Mouse (Mus musculus) gastrocnemius, adult 2 months (tissue): ENCODE results near the gene Pask. TPM values are rescaled to one million over a fixed set of nuclear protein-coding genes. Genes with fewer than 3 reads are reported as not detected.

Source experiments
- DNase-seq: peaks from one replicate; pipeline ENCODE4 v3.0.0; 2022
- H3K27ac ChIP-seq: fragments of 200-600 bp; 2 replicates; pipeline ENCODE4 v1.8.1; 2022; ENCODE audit warnings: mild to moderate bottlenecking
- H3K4me3 ChIP-seq: fragments of 200-600 bp; 2 replicates; pipeline ENCODE4 v1.8.1; 2022; ENCODE audit warnings: mild to moderate bottlenecking, moderate library complexity
- CTCF ChIP-seq: fragments of 200-600 bp; IDR thresholded peaks from 2 replicates; pipeline ENCODE4 v1.8.1; 2022; ENCODE audit warnings: antibody characterized with exemption, mild to moderate bottlenecking, moderate library complexity
- intact Hi-C: fragments of 180-260 bp; cut with DNase I; formaldehyde crosslinking; loops from one replicate; pipeline ENCODE4 v1.15.1; 2025
- long read RNA-seq, 2 experiments: library from polyadenylated mRNA; stranded (forward); transcript quantifications; one replicate each; pipeline ENCODE4 v2.0.0; 2021
- total RNA-seq, 2 experiments: library from RNA; stranded (reverse); gene quantifications; 2 replicates each; pipeline ENCODE4 v1.2.3; 2021

Gene Pask
- under 1 TPM; 0.13 to 0.20 TPM for total RNA-seq
- long read RNA-seq, experiment 1 = 0 reads
- long read RNA-seq, experiment 2 = 0 reads

GRCm38 (mm10) chr1:93342648-93343503, at the start of gene Pask, which contains the start of gene Ppp1r7:
TSS of gene Pask (minus strand) at chr1:93343482.
TSS of gene Ppp1r7 (plus strand) at chr1:93342854.
- intact Hi-C loops = loop anchor here (1.0 to 5.0 kb wide), 4 partner anchors 38 to 170 kb away; partner anchors contain the start of genes Farp2, Mterf4 and Sned1
- Histone ChIP-seq H3K4me3 (peak within 1 kb of the TSS; percentile 71), H3K27ac (peak within 1 kb of the TSS; percentile 85)
- DNase-seq = peak; percentile 96
- no peak for TF ChIP-seq CTCF

- H3K4me3 ChIP-seq = no peak overlapping the region
- DNase-seq = no peak
- no peak overlapping the region for H3K27ac ChIP-seq
- TF ChIP-seq CTCF = no peak
- intact Hi-C loops = no loop called here
Measured at GRCm38 (mm10) chr1:93388906-93389305, 45.6 kb upstream of the Pask start.

- no peak for TF ChIP-seq CTCF
- DNase-seq = no peak
- no peak overlapping the region for H3K27ac ChIP-seq
- intact Hi-C loops = no loop called here
- H3K4me3 ChIP-seq = no peak overlapping the region
Measured at GRCm38 (mm10) chr1:93387198-93387597, 43.9 kb upstream of the Pask start.

GRCm38 (mm10) chr1:93379117-93379516, 35.8 kb upstream of the Pask start:
- TF ChIP-seq CTCF = peak; percentile 3; the same call in 1 of the 2 replicates
- intact Hi-C loops = no loop called here

GRCm38 (mm10) chr1:93377307-93377706, 34.0 kb upstream of the Pask start:
- Histone ChIP-seq H3K27ac (no peak overlapping the region), H3K4me3 (no peak overlapping the region)
- no peak for TF ChIP-seq CTCF
- intact Hi-C loops = no loop called here
- no peak for DNase-seq

More at GRCm38 (mm10) chr1:93379117-93379516, 35.8 kb upstream of the Pask start:
- Histone ChIP-seq H3K4me3 (no peak overlapping the region), H3K27ac (no peak overlapping the region)
- no peak for DNase-seq

- no peak for TF ChIP-seq CTCF
- DNase-seq = no peak
- intact Hi-C loops = no loop called here
- no peak within 1 kb of the TSS for H3K4me3 ChIP-seq
- no peak within 1 kb of the TSS for H3K27ac ChIP-seq
Measured at GRCm38 (mm10) chr1:93373665-93374064, 30.4 kb upstream of the Pask start, which contains the start of gene Ano7. TSS of gene Ano7 (plus strand) at chr1:93373930.

GRCm38 (mm10) chr1:93365641-93366040, 22.4 kb upstream of the Pask start:
- no peak for DNase-seq
- no peak overlapping the region for H3K4me3 ChIP-seq
- no peak overlapping the region for H3K27ac ChIP-seq
- no peak for TF ChIP-seq CTCF
- intact Hi-C loops = no loop called here

- no peak overlapping the region for H3K27ac ChIP-seq
- intact Hi-C loops = no loop called here
- no peak for TF ChIP-seq CTCF
Measured at GRCm38 (mm10) chr1:93362661-93363060, 19.4 kb upstream of the Pask start.

GRCm38 (mm10) chr1:93352724-93353123, 9.4 kb upstream of the Pask start:
- no peak overlapping the region for H3K27ac ChIP-seq
- DNase-seq = no peak
- H3K4me3 ChIP-seq = no peak overlapping the region
- TF ChIP-seq CTCF = no peak
- intact Hi-C loops = no loop called here

More at GRCm38 (mm10) chr1:93362661-93363060, 19.4 kb upstream of the Pask start:
- no peak overlapping the region for H3K4me3 ChIP-seq
- no peak for DNase-seq

- no peak for DNase-seq
- TF ChIP-seq CTCF = no peak
- H3K27ac ChIP-seq = no peak overlapping the region
- intact Hi-C loops = no loop called here
- no peak overlapping the region for H3K4me3 ChIP-seq
Measured at GRCm38 (mm10) chr1:93349701-93350100, 6.4 kb upstream of the Pask start.

GRCm38 (mm10) chr1:93347176-93347575, 3.9 kb upstream of the Pask start:
- H3K27ac ChIP-seq = no peak overlapping the region
- DNase-seq = no peak
- no peak for TF ChIP-seq CTCF
- intact Hi-C loops = no loop called here
- H3K4me3 ChIP-seq = no peak overlapping the region

- peak overlapping the region; percentile 71 for H3K4me3 ChIP-seq
- TF ChIP-seq CTCF = peak; percentile 58
- peak overlapping the region; percentile 85 for H3K27ac ChIP-seq
- DNase-seq = peak; percentile 95
- intact Hi-C loops = loop anchor here (1.0 to 5.0 kb wide), 4 partner anchors 39 to 169 kb away; partner anchors contain the start of genes Farp2, Mterf4 and Sned1
Measured at GRCm38 (mm10) chr1:93343504-93344047, 294 bp upstream of the Pask start.

- no peak for DNase-seq
- Histone ChIP-seq H3K27ac (no peak overlapping the region), H3K4me3 (no peak overlapping the region)
- intact Hi-C loops = no loop called here
- TF ChIP-seq CTCF = no peak
Measured at GRCm38 (mm10) chr1:93334621-93335020, 8.7 kb downstream of the Pask start.
